Mouse (Mus musculus): ENCODE results near the gene Crls1.

GRCm38 (mm10) chr2:132870286-132870685, 23.8 kb downstream of the Crls1 start:
- no peak for TF ChIP-seq CTCF (IDR thresholded peaks at IDR 0.05; ENCODE audit: low read depth)
- no peak for TF ChIP-seq EP300 (IDR thresholded peaks at IDR 0.05; ENCODE audit: low read depth)

Data from heart, postnatal 0 days (tissue).